Mouse (Mus musculus): ENCODE measurements around the gene Myo18a.

Gene Myo18a

DNA sequence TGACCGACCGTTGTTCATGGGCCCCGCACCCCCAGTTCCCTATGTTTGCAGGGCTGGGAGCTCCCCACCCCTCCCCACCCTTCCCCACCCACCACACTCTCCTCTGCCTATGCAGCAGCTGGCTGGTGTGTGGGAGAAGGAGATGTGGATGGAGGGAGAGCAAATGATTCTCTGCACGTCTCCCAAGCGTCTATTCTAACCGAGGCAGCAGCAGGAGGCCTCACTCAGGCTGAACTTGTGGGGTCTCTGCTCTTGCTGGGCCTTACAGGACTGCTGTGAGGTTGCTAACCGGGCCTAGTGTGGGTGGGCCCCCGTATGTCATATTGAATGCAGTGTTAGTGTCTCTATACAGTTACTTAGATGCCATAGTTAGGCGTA lies 37.4 kb downstream of the Myo18a start:
- DNase-seq = no peak

GRCm38 (mm10) chr11:77800869-77801701 lies 38.0 kb downstream of the Myo18a start:
- DNase-seq = peak; percentile 55

DNA sequence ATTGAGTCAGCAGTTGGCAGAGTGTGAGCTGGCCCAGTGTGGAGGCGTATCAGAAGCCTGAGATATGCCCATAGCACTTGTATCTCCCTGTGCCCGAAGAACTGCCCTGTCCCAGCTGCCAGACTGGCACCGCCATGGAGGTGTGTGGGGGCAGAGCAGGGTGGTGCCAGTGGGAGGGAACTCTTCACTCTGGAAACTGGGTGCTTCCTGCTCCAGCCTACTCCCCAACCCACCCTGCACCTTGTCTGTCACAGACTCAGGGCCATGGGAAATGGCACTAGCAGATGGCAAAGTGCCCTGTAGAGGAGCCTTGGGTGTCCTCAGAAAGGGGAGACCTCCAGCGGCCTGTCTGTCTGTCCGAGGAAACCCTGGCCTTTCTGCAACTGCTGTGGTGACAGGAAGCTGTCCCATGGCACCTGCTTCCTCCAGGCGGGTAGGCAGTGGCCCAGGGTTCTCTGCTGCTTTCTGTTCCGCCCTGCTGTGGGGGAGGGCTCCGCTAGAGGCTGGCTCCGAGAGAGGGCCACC lies 39.4 kb downstream of the Myo18a start:
- no peak for DNase-seq

GRCm38 (mm10) chr11:77806218-77806617 lies 43.2 kb downstream of the Myo18a start:
- no peak for DNase-seq

- DNase-seq = no peak
Measured at GRCm38 (mm10) chr11:77806855-77807254, 43.8 kb downstream of the Myo18a start.

- no peak for DNase-seq
Measured at GRCm38 (mm10) chr11:77808051-77808465, 45.0 kb downstream of the Myo18a start.

- no peak for DNase-seq
Measured at GRCm38 (mm10) chr11:77809215-77809614, 46.2 kb downstream of the Myo18a start.

- DNase-seq = no peak
Measured at GRCm38 (mm10) chr11:77810018-77810417, 47.0 kb downstream of the Myo18a start.

DNA sequence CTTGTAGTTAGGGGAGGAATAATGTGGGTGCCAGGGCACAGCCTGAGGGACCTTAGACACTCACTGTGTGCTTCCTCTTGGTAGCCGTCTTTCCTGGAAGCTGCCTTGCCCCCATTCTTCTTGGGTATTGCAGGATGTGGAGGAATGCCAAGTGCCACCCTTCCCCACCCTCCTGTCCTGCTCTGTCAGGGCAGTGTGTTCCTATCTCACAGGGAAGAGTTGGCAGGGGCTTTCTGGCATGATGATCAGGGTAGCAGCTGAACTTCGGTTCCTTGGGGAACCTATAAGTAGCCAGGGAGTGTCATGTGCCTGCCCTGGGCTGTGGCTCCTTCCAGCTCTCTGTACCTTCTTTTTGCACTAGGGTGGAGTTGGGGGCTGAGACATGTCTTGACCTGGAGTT lies 50.9 kb downstream of the Myo18a start:
- DNase-seq = no peak

DNA sequence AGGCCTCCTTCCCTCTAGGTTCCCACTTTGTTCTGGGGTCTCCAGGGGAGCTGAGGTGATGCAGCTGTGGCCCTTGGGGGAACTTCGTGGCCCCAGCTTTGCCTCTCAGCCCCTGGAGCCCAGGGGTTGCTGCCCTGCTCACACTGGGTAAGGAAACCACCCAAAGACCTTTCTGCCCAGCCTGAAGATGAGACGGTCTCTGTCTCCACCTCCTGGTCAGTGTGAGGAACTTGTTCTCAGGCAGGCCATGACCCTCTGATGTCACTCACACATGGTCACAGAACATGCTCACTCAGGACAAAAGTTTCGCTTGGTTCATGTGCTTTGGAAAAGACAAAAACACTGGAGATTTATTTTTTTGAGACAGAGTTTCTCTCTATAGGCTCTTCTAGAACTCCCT lies 53.0 kb downstream of the Myo18a start:
- DNase-seq = no peak

DNA sequence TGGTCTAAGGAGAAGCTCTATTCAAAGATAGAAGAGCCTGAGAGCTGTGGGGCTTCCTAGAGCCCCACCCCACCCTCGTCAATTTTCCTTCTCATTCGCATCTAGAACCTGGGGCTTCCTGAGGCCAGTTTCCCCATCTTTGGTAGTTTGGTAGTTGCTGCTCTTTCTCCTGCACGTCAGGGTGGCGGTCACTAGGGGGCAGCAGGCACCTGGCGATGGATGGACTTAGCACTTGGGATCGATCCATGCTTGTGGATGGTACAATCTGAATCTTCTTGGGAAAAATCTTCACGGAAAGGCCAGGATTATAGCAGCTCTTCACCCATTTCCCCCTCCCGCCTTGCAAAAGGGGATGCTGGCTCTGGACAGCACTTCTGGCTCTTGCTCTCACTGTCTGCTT lies 58.6 kb downstream of the Myo18a start:
- peak; percentile 49 for DNase-seq

DNA sequence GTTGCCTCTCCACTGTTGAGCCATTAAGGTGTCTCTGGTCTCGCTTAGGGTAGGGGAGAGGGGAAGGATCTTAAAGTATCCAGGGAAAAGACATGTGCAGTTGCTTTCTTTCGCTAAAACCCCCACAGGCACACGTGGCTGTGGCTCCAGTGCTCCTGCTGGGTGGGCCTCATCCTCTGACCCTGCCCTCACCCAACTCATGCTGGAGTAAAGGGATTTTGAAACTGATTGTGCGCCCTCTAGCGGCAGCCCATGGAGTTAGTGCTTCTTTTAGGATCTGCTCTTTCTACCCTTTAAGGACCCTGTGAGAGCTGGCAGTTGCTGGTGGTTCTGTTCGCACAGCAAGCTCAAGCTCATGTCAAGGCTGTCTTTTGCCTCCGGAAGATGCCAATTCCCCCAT lies 59.7 kb downstream of the Myo18a start:
- DNase-seq = peak; percentile 73

DNA sequence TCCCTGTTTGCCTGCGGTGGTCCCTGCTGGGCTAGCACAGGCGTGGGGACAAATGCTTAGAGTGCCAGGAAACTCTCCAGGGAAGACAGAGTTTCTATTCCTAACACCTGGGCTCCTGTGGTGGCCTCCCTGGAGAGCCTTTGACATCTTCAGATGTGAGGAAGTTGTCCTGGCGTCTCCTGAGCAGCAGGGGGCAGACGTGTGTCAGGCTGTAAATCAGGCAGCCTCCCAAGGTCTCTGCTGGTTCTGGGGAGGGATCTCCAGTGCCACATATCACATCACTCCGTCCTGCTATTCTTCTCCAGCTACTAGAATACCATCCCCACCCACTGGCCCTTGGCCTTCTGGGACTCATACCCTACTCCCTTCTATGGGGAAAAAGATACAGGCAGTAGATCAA lies 62.8 kb downstream of the Myo18a start:
- peak; percentile 69 for DNase-seq

- no peak for DNase-seq
Measured at GRCm38 (mm10) chr11:77826311-77826710, 63.3 kb downstream of the Myo18a start.

DNA sequence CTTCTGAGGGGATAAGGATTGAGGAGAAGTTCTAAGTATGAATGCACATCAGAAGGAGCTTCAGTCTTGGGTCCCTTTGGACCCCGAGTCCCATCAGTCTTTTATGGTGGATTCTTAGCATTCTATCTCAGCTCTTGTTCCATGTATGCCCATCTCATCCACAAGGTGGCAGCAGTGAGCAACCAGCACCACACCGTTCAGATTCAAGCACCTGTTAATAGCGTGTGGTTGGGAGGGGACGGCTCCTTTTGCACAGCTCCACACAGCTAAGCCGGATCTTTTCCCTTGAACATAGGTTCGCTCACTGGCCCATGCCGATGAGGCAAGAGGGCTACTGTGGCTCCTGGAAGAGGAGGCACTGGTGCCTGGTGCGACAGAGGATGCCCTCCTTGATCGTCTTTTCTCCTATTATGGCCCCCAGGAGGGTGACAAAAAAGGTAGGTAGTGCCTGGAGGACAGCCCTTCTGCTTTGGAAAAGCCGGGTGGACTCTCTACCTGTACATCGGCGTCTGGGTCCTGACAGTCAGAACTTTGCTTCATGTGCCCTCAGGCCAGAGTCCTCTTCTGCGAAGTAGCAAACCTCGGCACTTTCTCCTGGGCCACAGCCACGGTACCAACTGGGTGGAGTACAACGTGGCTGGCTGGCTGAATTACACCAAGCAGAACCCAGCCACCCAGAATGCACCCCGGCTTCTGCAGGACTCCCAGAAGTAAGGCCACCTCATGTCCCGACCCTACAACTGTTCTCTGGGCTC lies 64.4 kb downstream of the Myo18a start:
- DNase-seq = peak; percentile 78

DNA sequence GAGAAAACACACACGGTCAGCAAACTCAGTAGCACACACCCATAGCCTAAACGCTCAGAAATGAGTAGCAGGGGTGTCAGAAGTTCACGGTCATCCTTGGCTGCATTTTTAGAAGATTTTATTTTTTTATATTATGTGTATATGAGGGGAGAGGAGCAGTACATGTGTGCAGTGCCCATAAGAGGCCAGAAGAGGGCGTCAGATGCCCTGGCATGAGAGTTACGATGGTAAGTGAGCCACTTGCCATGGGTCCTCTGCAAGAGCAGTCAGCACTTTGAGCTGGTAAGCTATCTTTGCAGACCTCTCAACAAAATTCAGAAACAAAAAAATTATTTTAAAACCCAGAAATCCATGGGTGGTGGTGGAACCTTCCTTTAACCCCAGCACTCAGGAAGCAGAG lies 65.1 kb downstream of the Myo18a start:
- DNase-seq = no peak

DNA sequence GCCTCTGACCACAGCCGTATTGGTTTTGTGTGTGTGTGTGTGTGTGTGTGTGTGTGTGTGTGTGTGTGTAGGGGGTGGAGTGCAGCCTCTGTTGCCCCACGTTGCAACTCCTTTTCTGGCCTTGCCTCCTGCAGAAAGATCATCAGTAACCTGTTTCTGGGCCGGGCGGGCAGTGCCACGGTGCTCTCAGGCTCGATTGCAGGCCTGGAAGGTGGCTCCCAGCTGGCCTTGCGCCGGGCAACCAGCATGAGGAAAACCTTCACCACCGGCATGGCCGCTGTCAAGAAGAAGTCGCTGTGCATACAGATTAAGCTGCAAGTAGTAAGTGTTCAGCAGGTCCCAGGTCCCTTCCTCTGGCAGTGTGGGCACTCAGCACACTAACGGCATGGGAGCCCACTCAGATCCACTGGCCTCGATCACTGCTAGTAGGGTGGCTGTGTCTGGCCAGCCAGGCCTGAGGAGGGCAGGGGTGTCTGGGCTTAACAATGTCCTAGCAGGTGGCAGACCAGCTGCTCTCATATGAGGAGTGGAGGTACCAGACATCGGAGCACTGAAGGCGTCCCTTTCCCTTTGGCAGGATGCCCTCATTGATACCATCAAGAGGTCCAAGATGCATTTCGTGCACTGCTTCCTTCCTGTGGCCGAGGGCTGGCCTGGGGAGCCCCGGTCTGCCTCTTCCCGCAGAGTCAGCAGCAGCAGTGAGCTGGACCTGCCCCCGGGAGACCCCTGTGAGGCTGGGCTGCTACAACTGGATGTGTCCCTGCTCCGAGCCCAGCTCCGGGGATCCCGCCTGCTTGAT lies 66.2 kb downstream of the Myo18a start:
- no peak for DNase-seq

DNA sequence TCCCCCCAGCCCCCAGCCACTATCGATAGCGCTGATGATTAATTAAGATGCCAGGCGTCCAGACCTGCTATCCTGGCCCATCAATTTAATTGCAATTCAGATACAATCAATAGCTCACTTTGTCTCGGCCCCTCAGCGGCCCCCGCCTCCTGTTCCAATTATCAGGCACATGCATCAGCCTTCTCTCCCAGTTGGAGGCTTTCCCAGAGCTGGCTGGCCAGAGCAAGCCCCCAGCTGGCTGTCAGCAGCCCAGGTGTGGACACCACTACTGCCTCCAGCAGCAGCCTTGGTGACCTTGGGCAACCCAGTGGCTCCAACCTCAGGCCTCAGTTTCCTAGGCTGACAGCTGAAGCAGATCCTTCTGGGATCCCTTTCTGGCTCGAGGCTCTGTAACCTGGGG lies 67.8 kb downstream of the Myo18a start:
- no peak for DNase-seq

- DNase-seq = no peak
Measured at GRCm38 (mm10) chr11:77832541-77832940, 69.5 kb downstream of the Myo18a start.

GRCm38 (mm10) chr11:77835109-77835508 lies 72.1 kb downstream of the Myo18a start:
- DNase-seq = no peak

- no peak for DNase-seq
Measured at GRCm38 (mm10) chr11:77836290-77836689, 73.2 kb downstream of the Myo18a start.

DNA sequence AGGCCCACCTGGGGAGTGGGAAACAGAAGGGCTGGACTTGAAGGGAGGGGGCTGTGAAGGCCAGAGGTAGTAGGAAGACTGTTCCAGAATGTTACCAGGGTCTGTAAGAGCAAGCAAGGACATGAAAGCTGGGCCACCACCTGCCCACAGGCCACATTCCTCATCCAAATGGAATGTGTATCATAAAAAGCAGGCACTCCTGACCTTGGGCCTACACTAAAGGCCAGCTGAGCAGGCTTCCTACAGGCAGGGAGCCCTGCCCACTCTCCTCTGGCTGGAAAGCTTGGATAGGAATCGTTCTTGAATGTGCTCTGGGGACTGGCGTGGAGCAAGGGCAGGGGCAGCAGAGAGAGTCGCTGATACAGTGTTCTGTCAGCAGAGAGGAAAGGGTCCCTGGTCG lies 73.7 kb downstream of the Myo18a start:
- no peak for DNase-seq

DNA sequence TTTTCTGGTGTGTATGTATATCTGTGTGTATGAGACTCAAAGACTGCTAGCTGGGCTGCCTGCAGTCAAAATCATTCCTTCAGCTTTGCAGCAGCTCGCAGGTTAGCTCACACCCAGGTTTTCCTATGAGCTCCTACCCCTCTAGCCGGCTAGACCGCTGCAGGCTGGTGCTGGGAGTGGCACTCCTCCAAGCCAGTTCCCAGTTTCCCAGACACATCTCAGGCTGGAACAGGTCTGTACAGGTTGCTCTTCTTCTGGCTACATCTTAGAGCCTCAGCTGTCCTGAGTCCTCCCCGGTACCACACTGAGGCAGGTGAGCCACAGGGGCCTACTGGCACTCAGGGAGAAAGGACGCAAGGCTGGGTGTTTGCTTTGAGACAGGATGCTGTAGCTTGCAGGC lies 74.8 kb downstream of the Myo18a start:
- no peak for DNase-seq

Measured in right cerebral cortex, postnatal 14 days (tissue).